Mouse (Mus musculus) cerebellum, adult (tissue): ENCODE data around the gene Nmnat3.

Experiments used
- ATAC-seq: cut with Nextera tagmentation; 2 replicates; pipeline ENCODE4 v1.9.2; 2017; ENCODE audit warnings: mild to moderate bottlenecking, moderate library complexity, mixed read lengths; ENCODE audit not compliant: insufficient number of reproducible peaks, low FRiP score, low TSS enrichment

Nmnat3 gene

GRCm38 (mm10) chr9:98307011-98307410 lies 19.8 kb downstream of the Nmnat3 start:
- no peak for ATAC-seq

DNA sequence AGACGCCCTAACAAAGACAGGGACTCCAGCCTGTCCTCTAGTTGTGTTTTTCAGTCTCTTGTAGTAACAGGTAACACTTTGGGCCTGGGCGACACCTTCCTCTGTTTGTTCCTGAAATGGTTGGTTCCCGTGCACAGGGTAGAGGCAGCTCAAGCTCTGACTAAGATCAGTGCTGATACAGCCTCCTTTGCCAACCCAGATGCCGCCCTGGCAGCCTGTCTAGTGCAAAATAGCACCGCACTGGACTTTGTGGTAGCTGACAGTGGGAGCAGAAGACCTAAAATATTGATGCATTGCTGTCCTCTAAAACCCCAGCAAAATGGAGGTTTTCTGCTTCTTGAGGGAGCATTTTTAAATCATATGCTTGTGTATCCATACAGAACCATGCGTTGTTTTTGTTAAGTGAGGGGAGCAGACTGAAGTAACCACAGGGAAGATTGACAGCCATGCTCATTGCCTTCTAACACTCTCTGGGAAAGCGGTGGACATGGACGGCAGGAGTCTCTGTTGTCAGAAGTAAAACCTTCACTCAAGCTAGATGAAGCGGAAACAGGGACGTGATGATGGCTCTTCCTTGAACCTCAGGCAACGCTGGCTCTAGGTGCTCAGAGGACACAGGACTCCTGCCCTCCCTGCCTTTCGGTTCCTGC lies 24.2 kb downstream of the Nmnat3 start:
- no peak for ATAC-seq

- ATAC-seq = no peak
Observed at GRCm38 (mm10) chr9:98312622-98313374, 25.6 kb downstream of the Nmnat3 start.

DNA sequence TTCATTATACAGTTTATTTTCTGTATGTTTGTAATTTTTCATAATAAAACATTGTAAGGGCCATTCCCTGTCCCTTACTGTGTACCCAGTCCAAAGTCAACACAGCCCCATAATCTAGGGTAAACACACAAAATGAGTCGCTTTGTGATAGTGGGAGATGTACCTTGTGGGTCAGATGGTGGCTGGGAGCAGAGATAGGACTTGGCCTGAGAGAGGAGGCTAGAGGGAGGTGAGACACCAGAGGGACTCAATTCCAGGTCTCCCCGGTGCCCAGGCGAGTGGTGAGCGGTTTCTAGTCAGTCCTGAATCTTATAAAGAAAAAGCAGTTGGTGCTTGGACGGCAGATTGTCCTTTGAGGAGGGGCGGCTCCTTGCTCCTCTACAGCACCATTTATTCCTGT lies 26.4 kb downstream of the Nmnat3 start:
- no peak for ATAC-seq

DNA sequence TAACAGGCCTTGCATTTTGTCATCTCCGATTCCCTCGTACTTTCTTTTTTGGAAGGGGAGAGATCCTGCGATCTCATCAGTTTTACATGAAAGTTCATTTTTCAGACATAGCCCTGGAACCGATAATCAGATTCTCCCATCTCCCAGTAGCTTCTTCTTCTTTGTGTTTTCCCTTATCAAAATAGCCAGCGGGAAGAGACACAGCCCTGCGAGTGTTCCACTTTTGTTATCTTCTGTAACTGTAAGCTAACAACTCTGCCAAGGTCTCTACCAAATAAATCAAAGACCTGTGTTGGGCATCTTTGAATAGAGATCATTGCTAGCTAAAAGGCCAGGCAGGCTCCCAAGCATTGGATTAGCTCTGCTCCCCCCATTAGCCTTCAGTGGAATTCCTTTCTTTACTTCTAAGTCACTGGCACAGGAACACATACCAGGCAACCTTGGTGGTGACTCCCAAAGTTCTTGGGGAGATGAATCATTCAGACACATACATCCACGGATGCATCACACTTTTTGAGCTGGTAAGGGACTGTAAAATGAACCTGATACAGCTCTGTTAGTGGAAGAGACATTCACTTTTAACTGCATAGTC lies 26.9 kb downstream of the Nmnat3 start:
- no peak for ATAC-seq

DNA sequence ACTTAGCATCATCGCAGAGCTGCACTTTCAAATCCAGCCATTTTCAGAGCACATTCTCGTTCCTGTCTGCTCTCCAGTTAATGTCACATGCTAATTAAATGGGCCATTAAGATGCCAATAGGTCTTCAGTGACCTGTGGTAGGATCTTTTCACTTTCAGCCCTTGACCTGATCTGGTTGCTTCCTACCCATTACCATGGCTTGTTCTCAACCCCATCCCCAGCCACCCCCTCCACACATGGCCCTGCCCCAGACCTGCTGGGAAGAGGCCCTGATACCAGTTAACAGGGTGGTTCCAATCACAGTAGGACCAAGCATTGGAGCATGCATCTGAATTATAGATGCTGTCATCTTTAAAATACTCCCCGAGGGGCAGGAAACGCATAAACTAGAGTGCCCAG lies 30.7 kb downstream of the Nmnat3 start:
- ATAC-seq = no peak

GRCm38 (mm10) chr9:98318875-98319274 lies 31.6 kb downstream of the Nmnat3 start:
- ATAC-seq = no peak

- no peak for ATAC-seq
Observed at GRCm38 (mm10) chr9:98320785-98321184, 33.5 kb downstream of the Nmnat3 start.

DNA sequence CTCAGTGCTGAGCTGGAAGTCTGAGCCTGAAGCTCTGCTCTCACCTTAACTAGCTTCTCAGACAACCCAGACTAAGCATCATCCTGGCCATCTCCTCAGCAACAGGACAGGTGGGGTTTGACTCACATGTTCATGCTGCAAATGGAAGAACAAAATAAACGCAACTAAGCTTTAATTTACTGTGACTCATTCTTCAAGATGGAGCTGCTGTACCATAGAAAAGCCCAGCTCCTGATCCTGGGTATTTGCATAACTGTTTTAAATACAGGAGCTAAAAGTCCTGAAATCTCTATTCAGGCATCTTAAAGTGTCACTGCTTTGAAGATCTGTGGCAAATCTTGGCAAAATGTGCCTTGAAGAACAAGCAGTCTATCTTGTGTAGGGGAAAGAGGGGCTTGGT lies 38.9 kb downstream of the Nmnat3 start:
- no peak for ATAC-seq

DNA sequence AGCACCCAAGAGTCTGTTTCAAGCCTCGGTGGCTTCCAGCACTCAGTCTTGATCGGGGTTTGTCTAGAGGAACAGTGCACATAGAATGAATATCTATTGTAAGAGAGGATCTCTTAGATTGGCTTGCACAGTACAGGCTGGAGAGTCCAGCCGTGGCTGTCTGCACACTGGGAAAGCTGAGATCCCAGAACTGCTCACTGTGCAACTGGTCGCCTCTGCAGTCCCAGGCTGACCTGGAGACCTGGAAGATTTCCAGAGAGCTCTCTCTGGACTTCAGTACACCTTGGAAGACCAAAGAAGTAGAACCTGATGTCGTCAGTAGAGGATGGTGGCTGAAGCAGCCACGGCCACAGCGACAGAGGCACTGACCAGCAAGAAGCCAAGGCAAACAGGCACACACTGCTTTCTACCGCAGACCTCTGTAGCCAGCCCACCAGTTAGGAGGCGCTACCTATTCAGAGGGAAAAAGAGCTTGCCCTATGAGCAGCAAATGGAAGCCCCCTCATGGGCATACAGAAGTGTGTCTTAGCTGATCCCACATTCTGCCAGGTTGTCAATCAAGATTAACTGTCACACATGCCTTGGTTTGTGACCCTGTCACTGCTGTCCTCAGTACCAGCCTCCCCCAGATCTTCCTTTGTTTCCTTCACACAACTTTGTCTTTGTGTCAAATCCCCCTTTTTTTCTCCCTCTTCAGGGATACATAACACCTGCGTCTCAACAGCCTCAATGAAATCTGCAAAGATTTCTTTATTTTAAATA lies 41.4 kb downstream of the Nmnat3 start:
- ATAC-seq = no peak

DNA sequence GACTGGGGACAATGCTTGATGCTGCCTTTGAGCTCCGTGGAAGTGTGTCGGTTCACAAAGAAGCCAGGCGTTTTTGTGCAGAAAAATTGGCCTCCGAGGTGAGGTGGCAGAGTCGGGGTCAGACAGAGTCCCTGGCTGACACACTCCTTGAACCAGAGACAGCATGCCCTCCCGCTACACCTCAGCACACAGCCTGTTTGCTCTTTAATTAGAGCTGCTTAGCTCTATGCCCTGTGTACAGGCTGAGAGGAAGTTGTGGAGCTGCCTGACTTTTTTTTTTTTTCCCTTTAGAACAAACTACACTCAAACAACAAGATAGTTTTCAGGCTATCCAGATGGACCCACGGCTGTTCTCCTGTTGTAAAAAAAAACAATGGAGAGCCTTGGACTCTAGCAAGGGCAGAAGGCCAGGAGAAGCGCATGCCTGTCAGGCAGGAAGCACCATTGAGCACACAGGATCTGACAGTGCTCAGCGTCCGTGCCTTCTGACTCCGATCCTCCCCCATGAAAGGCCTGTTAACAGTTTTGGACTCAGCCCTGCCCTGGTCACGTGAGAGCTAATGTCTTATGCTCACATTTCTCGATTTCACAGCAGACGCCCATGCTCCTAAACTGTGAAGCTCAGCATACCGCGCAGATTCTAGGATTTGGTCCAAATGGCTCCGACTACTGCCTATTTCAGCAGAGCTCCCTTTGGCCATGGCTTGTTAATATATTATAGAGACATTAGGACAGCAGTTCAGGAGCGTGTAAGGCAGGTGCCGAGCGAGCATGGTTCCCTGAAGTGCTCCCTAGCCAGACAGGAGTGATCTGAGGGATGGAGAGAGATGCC lies 42.3 kb downstream of the Nmnat3 start:
- ATAC-seq = peak; percentile 89

DNA sequence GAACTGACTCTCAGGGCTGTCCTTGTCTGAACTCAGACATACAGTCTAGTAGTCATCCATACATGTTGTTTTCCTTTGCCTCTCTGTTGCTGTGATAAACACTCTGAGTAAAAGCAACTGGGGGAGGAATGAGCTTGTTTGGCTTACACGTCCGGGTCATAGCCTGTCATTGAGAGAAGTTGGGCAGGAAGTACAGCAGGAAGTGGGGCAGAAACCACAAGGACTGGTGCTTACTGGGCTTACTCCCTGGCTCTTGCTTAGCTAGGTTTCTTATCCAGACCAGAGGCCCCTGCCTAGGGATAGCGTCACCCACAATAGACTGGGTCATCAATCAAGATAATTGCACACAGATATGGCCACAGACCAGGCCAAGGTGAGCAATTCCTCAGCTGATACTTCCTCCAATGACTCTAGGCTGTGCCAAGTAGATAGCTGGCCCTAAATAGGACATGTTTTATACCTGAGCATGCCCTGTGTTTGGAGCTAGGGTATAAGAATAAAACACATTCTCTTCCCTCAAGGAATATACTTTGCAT lies 46.1 kb downstream of the Nmnat3 start:
- ATAC-seq = no peak

DNA sequence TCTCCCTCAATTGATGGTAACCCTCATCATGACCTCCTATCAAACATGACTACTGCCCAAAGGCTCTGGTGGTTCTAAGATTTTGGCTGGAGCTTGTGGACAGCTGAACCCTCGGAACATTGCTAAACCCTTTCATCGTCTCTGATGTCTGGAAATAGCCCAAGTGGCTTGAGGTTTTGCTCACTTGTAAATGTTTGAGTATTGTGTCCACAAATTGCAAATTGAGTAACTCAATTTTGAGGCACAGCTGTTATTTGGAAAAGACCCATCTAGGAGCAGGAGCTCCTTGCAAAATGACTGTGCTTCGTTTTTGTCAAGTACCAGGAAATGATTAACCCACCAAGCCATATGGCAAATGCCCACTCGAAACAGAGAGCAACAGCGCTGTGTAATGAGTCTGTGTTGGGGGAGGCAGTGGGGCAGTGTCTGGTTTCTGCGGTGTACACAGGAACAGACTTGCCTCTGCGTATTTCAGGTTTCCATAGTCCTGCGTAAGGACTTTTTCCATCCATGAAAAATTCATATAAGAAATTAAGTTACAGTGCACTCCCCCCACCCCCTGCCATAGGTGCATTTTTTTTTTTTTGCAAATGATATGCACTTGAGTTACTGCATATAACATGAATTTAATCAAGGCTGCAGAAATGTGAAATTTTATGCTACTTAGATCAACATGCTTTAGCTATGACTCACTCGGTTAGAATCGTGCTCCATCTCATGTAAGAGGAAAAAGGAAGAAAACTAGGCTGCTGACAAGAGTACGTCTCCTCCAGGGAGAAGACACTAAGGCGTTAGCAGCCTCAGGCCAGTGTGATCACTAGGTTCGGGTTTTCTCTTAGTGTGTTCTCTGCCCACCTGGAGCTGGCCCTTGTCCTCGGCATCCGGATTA lies 50.9 kb downstream of the Nmnat3 start:
- no peak for ATAC-seq

DNA sequence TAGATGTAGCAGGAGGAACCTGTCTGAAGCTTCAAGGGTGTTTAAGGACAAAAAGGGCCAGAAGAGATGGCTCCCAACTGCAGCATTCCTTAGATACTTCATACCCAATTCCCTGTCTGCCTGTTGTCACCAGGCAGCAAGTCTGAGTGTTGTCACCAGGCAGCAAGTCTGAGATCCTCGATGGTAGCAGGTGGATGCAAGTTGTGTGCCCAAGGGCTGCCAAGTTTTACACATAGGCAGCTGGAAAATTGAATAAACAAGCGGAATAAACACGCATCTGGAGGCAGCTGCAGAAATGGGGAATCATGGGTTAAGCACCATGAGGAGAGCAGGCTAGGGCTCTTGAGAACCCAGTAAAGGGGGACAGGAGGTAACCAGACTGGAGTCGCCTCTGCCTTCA lies 52.7 kb downstream of the Nmnat3 start:
- no peak for ATAC-seq

- ATAC-seq = no peak
Observed at GRCm38 (mm10) chr9:98340427-98340826, 53.2 kb downstream of the Nmnat3 start.

DNA sequence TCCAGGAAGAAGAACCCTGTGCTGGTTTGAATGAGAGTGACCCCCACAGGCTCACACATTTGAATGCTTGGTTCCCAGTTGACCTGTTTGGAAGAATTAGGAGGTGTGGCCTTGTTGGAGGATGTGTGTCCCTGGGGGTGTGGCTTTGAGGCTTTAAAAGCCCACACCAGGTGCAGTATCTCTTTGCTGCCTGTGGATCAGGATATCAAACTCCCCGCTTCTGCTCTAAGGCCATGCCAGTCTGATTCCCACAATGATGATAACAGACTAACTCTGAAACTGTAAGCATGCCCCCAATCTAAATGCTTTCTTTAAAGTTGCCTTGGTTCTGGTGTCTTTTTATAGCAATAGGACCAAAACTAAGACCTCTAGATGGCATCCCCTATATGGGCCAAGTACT lies 58.6 kb downstream of the Nmnat3 start:
- ATAC-seq = no peak

DNA sequence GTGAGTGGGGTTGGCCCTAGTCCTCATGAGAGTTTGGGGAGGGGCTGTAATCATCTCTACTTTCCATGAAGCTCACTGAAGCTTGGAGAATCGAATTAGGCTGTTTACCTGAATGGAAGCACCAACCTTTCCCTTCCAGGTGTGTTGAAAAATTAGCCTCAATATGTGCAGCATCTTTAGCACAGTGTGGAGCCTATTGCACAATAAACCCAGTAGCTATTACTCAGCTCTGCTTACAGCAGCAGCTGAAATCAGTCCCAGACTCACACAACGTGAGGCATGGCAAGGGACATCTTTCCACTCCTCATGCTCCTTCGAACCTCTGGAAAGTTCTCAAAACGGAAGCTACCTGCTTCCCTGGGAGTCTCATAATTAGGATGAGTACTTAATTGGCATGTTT lies 59.0 kb downstream of the Nmnat3 start:
- ATAC-seq = no peak

DNA sequence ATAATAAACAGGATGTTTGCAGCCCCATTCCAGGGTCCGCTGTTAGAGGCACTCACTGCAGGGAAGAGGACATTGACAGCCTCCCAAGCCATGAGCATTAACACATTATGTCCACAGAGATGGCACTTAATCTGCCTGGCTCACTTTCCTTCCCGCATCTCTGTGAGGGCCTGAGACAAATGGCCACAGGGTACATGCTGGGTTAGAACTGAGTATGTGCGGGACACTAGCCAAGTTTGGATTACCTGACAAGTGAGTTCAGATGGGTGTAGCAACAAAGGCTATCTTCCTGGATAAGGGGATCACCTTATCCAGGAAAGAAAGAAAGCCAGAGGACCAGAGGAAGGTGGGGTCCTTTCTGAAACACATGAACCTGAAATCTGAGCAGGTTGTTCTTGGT lies 59.8 kb downstream of the Nmnat3 start:
- ATAC-seq = no peak
